Mouse (Mus musculus) intestine, postnatal 0 days (tissue): ENCODE data around the gene Gm45837. TPM values are rescaled to one million over a fixed set of nuclear protein-coding genes. Genes with fewer than 3 reads are reported as not detected.
A peak's percentile ranks its signal among the peaks of the same experiment; 100 is the strongest.

ENCODE experiments used
- ATAC-seq: fragments of 200-750 bp; cut with Nextera tagmentation; 2 replicates; pipeline ENCODE4 v1.8.0; 2017; ENCODE audit warnings: mild to moderate bottlenecking, moderate TSS enrichment, moderate library complexity
- H3K27ac ChIP-seq: fragments of 300-500 bp; sonication (generic); 2 replicates; pipeline ENCODE4 v1.5.1; 2014; ENCODE audit warnings: mild to moderate bottlenecking, low read depth, low read length, moderate library complexity
- H3K27me3 ChIP-seq: fragments of 300-500 bp; sonication (generic); replicated peaks from 2 replicates; pipeline ENCODE4 v1.6.1; 2014; ENCODE audit warnings: low read length, mixed read lengths; ENCODE audit not compliant: control insufficient read depth, insufficient read depth
- H3K36me3 ChIP-seq: fragments of 300-500 bp; sonication (generic); 2 replicates; pipeline ENCODE4 v1.6.1; 2014; ENCODE audit warnings: mild to moderate bottlenecking, moderate library complexity; ENCODE audit not compliant: control insufficient read depth, insufficient read depth
- H3K4me1 ChIP-seq: fragments of 300-500 bp; sonication (generic); replicated peaks from 2 replicates; pipeline ENCODE4 v1.6.1; 2014; ENCODE audit warnings: antibody characterized with exemption, low read length, mixed read lengths; ENCODE audit not compliant: control insufficient read depth, insufficient read depth
- H3K4me2 ChIP-seq: fragments of 300-500 bp; sonication (generic); replicated peaks from 2 replicates; pipeline ENCODE4 v1.6.1; 2014; ENCODE audit warnings: low read depth, mild to moderate bottlenecking, moderate library complexity
- H3K4me3 ChIP-seq: fragments of 300-500 bp; sonication (generic); 2 replicates; pipeline ENCODE4 v1.5.1; 2014; ENCODE audit warnings: low read depth, low read length
- H3K9ac ChIP-seq: fragments of 300-500 bp; sonication (generic); 2 replicates; pipeline ENCODE4 v1.6.1; 2014; ENCODE audit warnings: mild to moderate bottlenecking, low read depth, low read length
- H3K9me3 ChIP-seq: fragments of 300-500 bp; sonication (generic); 2 replicates; pipeline ENCODE4 v1.6.1; 2016; ENCODE audit warnings: mixed run types; ENCODE audit not compliant: control insufficient read depth
- CTCF ChIP-seq: sonication (generic); IDR thresholded peaks from 2 replicates; pipeline ENCODE4 v1.5.1; 2016; ENCODE audit warnings: low read depth, mild to moderate bottlenecking, control low read depth, antibody characterized with exemption, moderate library complexity
- WGBS: fragments of 180-500 bp; shearing (Covaris S2); extraction: QIAGEN DNeasy Blood & Tissue Kit; methylation state at CpG from one replicate; pipeline ENCODE4 v1.1.7; 2014; 5-methylcytosine and 5-hydroxymethylcytosine counted together
- polyA plus RNA-seq: library from polyadenylated mRNA; unstranded; fragments of >200 nt; fragmentation: Nextera tagmentation; extraction: Ambion mirVana; gene quantifications from 2 replicates; pipeline ENCODE4 v1.2.1, GENCODE M21; 2015

Gene Gm45837
- polyA plus RNA-seq, 1 experiment from 2014 or later: not detected

GRCm38 (mm10) chr7:101385331-101385733 lies 25.4 kb upstream of the Gm45837 start:
- no peaks in the 10 kb centered on the region for H3K27me3 ChIP-seq
- H3K9ac ChIP-seq: 0 out of 2 replicates have a peak overlapping the region, but pooled peaks have one; percentile 22
- no peaks in the 10 kb centered on the region for H3K9me3 ChIP-seq
- TF ChIP-seq CTCF: no peak
- H3K4me1 ChIP-seq: no peaks in the 10 kb centered on the region
- no peak overlapping the region for H3K27ac ChIP-seq
- WGBS: 13% methylated on average over 6 of the region's 6 CpGs
- no peak for ATAC-seq
- no peak overlapping the region for H3K4me3 ChIP-seq
- H3K4me2 ChIP-seq: peak overlapping the region; percentile 38; the same call in 1 of the 2 replicates
- H3K36me3 ChIP-seq: peaks cover 37% of the 10 kb centered on the region

DNA sequence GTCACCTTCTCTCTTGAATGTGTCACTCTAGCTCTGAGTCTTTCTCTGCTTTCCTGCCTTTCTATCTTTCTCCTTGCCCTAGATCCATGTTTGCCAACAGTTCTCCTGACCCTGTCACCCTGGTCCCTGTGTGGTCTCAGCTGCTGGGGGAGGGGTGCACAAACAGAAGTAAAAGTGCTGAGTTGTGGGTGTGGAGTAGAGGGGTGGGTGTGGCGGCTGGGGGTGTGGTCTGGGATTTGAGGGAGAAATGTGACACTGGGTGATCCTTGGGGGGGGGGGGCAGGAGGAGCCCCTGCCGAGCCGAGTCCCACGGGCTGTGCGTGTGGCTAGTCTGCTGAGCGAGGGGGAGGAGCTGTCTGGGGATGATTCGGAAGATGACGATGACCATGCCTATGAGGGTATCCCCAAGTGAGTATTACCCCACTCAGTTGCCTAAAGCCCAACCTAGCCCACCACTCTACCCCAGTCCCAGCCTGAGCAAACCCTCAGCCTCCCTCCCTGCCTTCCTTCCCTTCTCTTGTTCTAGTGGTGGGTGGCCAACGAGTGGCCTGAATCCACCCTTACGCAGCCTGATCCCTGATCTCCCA lies 24.7 kb upstream of the Gm45837 start:
- Histone ChIP-seq H3K27ac (no peak overlapping the region), H3K4me1 (no peaks in the 10 kb centered on the region), H3K9me3 (no peaks in the 10 kb centered on the region), H3K9ac (0 out of 2 replicates have a peak overlapping the region, but pooled peaks have one; percentile 22), H3K36me3 (peaks cover 43% of the 10 kb centered on the region), H3K27me3 (no peaks in the 10 kb centered on the region), H3K4me3 (no peak overlapping the region), H3K4me2 (peak overlapping the region; percentile 38; the same call in 1 of the 2 replicates)
- no peak for ATAC-seq
- WGBS: 62% methylated on average over 10 of the region's 10 CpGs
- TF ChIP-seq CTCF: no peak

DNA sequence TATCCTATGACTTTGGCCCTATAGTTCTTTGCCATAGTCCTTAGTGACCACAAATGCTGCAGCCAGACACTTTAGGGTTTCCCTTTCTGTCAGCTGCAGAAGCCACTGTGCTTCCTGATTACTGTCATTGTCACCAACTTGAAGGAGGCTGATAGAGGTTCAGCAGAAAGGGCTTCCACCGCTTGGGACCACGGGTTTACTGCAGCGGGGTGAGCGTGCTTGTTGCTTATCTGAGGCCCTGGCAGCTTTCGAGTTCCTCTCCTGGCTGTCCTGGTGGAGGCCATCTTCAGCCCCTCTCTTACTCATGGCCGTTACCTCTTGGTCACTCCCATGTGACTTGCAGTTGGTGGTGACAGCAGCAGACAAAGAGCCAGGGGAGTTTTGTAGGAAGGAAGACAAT lies 21.4 kb upstream of the Gm45837 start:
- Histone ChIP-seq H3K27me3 (no peaks in the 10 kb centered on the region), H3K9me3 (no peaks in the 10 kb centered on the region), H3K27ac (no peak overlapping the region), H3K4me2 (no peak overlapping the region), H3K4me1 (0 out of 2 replicates have a peak, but pooled peaks cover 5% of the 10 kb centered on the region), H3K4me3 (no peak overlapping the region), H3K36me3 (peaks cover 64% of the 10 kb centered on the region), H3K9ac (no peak overlapping the region)
- ATAC-seq: no peak
- no peak for TF ChIP-seq CTCF
- WGBS: 79% methylated on average over 6 of the region's 6 CpGs

GRCm38 (mm10) chr7:101391909-101392479 lies 18.7 kb upstream of the Gm45837 start:
- Histone ChIP-seq H3K9ac (no peak overlapping the region), H3K4me1 (0 out of 2 replicates have a peak, but pooled peaks cover 5% of the 10 kb centered on the region), H3K4me3 (no peak overlapping the region), H3K27ac (no peak overlapping the region; the same call in 1 of the 2 replicates), H3K27me3 (no peaks in the 10 kb centered on the region), H3K36me3 (peaks cover 83% of the 10 kb centered on the region), H3K4me2 (no peak overlapping the region), H3K9me3 (no peaks in the 10 kb centered on the region)
- ATAC-seq: no peak
- 64% methylated on average over 4 of the region's 4 CpGs for WGBS
- TF ChIP-seq CTCF: no peak

DNA sequence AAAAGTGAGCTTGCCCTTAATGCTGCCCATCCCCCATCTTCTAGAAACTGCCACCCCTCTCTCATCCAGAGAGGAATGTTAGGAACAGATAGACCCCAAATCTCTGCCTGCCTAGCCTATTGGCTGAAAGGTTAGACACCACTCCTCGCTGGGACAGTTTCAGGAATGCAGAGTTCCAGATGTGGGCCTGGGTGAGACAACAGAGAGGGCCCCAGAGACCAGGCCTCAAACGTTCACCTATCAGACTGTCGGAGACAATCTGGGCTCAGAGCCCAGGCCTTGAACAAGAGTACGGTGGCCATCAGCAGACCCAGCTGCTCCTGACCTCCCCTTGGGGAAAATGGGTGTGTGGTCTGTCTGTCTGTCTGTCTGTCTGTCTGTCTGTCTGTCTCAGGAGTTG lies 17.7 kb upstream of the Gm45837 start:
- Histone ChIP-seq H3K4me3 (no peak overlapping the region), H3K36me3 (peaks cover 85% of the 10 kb centered on the region), H3K27me3 (no peaks in the 10 kb centered on the region), H3K4me2 (no peak overlapping the region), H3K9me3 (no peaks in the 10 kb centered on the region), H3K4me1 (0 out of 2 replicates have a peak, but pooled peaks cover 5% of the 10 kb centered on the region), H3K27ac (peak overlapping the region; percentile 50), H3K9ac (no peak overlapping the region)
- no peak for TF ChIP-seq CTCF
- ATAC-seq: no peak
- WGBS: 46% methylated on average over 4 of the region's 4 CpGs

DNA sequence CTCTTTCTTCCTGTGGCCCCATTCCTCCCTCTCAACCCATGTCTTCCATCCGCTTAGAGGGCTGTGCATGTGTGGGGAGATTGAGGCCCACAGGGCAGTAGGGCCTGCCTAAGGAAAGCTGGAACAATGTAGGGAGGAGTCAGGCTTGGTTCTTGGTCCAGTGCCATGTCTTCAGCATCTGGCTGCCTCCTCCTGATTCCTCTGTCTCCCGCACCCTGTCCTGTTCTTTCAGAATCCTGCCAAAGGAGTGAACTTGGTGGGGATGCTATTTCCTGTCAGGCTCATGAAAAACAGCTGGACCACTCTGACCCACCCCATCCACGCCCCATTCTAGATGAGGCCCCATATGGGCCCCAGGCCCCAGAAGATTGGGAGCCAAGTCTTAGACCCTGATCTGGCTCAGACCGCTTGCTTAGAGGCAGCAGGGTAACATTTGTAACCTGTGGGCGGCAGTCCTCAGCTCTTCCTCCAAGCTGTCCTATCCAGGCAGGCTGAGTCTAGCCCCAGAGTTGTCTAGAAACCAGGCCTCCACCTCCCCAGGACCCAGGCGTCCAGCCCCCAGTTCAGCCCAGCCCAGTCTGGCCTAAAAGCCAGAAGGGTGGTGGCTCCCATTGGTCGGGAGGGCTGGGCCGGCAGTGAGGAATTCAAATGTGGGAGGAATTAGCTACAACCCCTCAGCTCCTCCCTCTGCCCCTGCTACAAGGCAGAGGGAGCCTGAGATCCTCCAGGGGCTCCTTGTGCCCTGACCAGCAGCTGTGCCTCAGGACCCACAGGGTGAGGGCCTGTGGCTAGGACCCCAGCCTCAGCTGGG lies 16.8 kb upstream of the Gm45837 start:
- H3K27ac ChIP-seq: peak overlapping the region; percentile 50
- H3K9me3 ChIP-seq: no peaks in the 10 kb centered on the region
- H3K27me3 ChIP-seq: no peaks in the 10 kb centered on the region
- WGBS: 44% methylated on average over 8 of the region's 8 CpGs
- H3K4me3 ChIP-seq: peak overlapping the region; percentile 26
- 0 out of 2 replicates have a peak, but pooled peaks cover 5% of the 10 kb centered on the region for H3K4me1 ChIP-seq
- peak; percentile 54 for ATAC-seq
- peak overlapping the region; percentile 58 for H3K4me2 ChIP-seq
- no peak for TF ChIP-seq CTCF
- peaks cover 85% of the 10 kb centered on the region for H3K36me3 ChIP-seq
- H3K9ac ChIP-seq: peak overlapping the region; percentile 40; the same call in 1 of the 2 replicates
